Mouse (Mus musculus) T-helper 17 cell (primary cell): ENCODE data around the gene Lrrk2.

Source experiments
- in situ Hi-C, 2 experiments: fragments of 300-600 bp; cut with MboI, MseI; formaldehyde crosslinking; loops; 1 replicate in 1 of 2; 2 replicates in 1 of 2; pipeline ENCODE4 v1.15.1; 2025; ENCODE audit warnings: high pct_unique_total_duplicates in 2 of 2

Gene Lrrk2

DNA sequence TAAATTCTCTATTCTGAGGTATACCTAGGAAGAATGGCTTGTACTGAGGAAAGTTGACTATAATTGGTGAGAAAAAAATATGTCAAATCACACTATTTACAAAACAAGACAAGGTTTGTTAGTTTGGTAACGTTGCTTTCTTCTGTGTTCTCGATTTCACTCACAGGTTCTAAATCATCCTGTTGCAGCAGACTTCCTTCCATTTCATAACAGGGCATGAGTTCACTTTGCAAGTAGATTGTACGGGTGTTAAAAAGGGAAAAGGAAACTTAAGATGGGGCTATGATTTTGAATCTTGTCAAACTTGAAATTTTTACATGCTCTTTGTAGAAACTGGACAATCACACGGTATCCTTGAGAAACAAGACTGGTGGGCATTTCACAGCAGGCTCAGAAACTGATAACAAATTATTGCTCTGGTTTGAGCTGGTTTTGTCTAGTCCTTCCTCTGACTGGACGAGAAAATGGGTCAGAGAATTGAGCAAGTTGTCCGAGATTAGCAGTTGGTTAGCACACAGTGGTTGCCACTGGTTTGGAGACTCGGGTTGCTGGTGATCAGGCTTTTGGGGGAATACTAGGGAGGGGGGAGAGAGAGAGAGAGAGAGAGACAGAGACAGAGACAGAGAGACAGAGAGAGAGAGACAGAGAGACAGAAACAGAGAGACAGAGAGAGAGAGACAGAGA lies 13.0 kb downstream of the Lrrk2 start:
- in situ Hi-C loops = no loop called here

DNA sequence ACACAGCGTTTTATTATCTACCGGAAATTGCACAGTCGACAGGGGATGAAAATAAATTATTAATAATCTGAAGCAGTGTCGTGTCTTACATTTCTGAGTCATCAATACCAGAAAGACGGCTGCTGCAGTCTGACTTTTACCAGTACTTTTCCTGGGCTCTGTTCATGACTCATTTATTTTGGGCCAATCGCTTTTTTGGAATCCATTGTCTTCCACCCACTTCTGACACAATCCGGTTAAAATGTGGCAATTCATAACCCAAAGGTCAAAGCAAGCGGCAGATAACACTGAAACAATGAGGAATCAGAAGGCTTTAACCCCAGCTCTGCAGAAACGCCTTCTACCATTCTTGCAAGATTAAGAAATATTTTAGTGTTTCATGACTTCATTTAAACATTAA lies 17.7 kb downstream of the Lrrk2 start:
- in situ Hi-C loops = no loop called here

DNA sequence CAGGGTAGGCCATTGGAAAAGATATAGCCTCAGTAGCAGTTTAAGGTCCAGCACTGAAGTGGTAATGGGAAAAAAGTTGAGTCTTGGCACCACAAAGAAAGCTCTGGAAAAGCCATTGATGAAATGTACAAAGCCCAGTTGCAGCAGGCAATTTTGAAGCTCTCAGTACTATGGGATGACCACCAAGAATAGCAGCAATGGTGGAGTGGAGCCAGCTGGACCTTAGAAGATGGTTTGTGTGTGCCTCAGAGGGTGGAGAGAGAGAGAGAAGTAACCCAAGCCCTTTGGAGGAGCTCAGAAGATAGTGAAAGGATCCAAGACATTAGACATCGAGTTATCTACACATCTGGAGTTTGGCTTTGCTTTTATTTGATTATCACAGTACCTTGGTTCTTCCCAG lies 20.1 kb downstream of the Lrrk2 start:
- in situ Hi-C loops = no loop called here

GRCm38 (mm10) chr15:91693856-91694255 lies 20.9 kb downstream of the Lrrk2 start:
- in situ Hi-C loops = no loop called here

DNA sequence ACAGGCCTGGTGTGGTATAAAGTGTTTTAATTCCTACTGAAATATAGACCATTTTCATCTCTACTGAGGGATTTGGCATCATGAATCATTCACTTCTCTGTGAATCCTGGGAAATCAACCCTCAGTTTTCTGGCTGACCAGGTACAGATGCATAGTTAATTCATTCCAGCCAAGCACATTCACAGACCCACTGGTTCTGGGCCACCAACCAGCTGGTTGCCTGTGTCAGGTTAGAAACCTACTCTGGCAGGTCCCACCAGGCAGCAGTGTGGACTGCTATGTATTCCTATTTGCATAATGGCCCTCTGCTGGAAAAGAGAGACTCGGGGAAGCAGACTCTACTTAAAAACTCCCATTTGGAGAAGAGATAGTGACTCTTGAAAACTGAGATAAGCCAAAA lies 27.9 kb downstream of the Lrrk2 start:
- in situ Hi-C loops = no loop called here

DNA sequence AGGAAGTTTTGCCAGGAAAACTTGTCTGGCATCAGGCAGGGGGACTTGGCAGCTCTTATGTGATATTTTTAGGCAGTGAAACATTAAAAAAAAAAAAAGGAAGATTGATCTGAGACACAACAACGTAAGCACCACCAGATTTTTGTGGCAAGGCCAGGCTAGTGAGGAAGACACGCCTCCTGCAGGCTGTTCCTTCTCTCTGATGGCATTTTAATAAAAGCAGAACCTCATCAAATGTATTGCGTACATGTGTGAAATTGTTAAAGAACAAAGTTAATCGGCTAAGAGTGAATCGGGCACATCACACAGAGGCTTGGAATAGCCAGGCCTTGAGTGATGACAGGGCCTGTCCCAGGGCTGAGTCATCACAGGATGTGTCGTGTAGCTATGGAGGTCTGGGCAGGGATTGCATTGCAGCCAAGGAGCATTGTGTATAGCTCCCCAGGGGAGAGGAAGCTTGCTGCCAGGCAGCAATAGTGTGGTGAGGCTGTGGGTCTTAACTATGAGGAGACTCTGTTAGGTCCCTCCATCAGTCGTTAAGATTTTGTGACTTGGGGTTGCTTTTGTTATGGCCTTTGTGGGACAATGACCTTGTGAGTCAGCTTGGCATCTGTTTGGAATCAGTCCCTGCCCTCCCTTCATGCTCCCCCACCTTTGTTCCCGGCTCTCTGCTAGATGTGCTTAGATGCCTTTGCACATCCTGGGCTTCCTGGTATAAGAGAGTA lies 30.2 kb downstream of the Lrrk2 start:
- in situ Hi-C loops = no loop called here

DNA sequence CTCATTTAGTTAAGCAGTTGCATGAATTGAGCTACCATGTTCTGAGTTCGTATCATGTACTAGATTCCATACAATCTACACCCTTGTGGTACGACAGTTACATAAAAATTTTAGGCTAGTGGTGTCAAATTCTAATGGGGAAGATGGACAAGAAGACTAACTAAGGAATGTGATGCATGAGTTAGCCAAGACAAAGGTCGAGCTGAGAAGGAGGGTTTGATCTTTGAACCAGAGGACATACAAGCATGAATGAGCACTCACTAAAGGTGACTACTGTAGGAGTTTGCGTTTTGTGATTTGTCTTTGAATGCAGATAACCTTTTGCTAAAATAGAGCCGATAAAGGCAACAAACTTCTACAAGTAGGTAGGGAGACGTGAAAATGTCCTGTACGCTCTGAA lies 31.1 kb downstream of the Lrrk2 start:
- in situ Hi-C loops = no loop called here

- in situ Hi-C loops = no loop called here
Measured at GRCm38 (mm10) chr15:91709207-91710130, 36.5 kb downstream of the Lrrk2 start.

- in situ Hi-C loops = no loop called here
Measured at GRCm38 (mm10) chr15:91735216-91735922, 62.4 kb downstream of the Lrrk2 start.

DNA sequence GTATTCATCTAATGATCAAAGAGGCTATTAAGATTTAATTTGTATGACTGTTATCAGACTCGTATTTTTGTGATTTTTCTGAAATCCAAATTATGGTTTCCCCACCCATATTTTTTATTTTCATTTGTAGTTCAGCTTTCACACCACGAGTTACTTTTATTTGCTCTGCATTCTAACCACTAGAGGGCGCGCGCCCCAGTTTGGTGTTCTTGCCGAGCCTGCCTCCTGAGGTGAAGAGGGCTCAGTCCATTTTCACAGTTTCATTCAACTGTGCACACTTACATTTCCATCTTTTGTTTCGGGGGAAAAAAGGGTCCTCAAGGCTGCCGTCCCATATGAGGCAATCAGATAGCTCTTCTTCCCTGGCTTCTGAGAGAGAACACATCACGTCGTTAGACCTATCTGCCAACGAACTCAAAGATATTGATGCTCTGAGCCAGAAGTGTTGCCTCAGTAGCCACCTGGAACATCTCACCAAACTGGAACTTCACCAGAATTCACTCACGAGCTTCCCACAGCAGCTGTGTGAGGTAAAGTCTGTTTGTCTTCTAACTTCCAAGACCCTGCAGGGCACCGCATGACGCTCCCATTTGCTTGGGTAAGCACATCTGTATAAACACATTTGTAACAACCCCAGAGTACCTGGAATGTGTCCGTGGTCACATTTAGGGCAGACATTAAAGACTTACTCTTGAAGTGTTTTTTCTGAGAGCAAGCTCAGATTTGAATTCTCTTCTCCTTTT lies 64.0 kb downstream of the Lrrk2 start:
- in situ Hi-C loops = no loop called here

GRCm38 (mm10) chr15:91738808-91739207 lies 65.8 kb downstream of the Lrrk2 start:
- in situ Hi-C loops = no loop called here

DNA sequence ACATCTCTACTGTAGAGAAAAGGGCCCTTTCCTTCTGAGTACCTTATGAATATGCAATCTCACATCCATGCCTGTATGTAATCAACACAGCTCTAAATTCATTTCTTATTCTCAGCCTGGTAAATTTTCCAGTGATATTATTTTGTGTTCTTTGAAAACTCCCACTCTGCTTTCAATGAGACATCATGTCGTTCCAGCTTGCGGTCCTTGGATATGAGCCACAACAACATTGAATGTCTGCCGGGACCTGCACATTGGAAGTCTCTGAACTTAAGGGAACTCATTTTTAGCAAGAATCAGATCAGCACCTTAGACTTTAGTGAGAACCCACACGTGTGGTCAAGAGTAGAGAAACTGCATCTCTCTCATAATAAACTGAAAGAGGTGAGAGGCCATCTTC lies 72.5 kb downstream of the Lrrk2 start:
- in situ Hi-C loops = loop anchor here in 1 of 2 experiments (5.0 kb wide), 1 partner anchor 138 kb away; no protein-coding TSS in a partner anchor

- in situ Hi-C loops = loop anchor here (5.0 to 25.0 kb wide), 3 partner anchors 137 to 450 kb away; no protein-coding TSS in a partner anchor
Measured at GRCm38 (mm10) chr15:91752111-91752510, 79.1 kb downstream of the Lrrk2 start.

DNA sequence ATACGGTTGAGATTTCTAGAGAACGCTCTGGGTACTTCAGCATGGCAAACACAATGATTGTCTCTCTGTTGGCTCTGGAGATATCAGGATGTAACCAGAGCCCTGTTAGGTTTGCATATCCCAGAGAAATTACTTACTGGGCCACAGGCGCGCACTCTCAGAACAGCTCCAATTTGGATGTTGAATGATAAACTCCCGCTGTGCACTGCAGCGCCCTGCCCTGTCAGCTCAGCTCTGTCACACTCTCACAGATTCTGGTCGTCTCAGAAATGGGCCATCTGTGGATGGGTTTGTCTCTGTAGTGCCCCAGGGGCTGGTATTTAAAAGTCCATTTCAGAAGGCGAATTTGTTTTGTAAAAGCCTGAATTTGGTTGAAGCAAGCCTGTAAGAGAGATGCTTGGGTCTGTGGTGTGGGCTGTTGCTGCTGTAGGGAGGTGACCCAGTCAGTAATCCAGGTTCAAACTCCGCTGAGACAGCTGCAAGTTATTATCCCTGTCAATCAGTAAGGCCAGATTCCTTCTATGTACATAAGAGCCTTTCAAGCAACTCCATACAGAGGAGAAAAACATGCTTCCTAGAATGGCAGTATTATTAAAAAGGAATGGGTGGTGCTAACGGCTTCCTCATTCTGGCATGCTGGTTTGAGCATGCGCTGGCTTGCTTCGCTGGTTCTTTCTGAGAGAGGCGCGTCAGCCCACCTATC lies 80.6 kb downstream of the Lrrk2 start:
- in situ Hi-C loops = loop anchor here (5.0 to 25.0 kb wide), 3 partner anchors 139 to 451 kb away; no protein-coding TSS in a partner anchor

DNA sequence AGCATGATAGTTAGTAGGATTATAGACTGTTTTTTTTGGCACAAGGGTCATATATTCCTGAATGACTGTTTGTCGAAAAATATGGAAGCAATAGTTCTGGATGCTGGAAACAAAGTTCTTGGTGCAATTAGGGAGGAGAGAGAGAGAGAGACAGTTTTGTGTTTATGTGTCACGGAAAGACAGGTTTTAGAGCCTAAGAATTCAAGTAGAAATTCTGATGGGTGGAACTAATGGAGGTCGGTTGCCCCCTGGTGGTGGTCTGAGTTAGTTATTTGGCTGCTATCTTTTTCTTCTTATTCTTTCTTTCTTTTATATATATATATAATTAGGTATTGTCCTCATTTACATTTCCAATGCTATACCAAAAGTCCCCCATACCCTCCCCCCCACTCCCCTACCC lies 81.6 kb downstream of the Lrrk2 start:
- in situ Hi-C loops = loop anchor here (5.0 to 25.0 kb wide), 3 partner anchors 140 to 452 kb away; no protein-coding TSS in a partner anchor

DNA sequence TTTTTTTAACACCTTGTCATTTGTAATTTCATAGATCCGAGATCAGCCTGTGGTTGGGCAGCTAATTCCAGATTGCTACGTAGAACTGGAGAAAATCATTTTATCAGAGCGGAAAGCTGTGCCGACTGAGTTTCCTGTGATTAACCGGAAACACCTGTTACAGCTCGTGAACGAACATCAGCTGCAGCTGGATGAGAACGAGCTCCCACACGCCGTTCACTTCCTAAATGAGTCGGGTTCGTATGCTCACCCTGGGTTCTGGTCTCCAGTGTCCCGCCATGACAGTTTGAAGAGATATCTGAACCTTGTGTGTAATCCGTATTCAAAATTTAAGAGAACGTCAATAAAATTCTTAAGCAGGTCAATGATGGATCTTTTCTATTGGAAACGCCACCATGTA lies 82.8 kb downstream of the Lrrk2 start:
- in situ Hi-C loops = loop anchor here (5.0 to 25.0 kb wide), 3 partner anchors 141 to 443 kb away; no protein-coding TSS in a partner anchor

GRCm38 (mm10) chr15:91772041-91772440 lies 99.1 kb downstream of the Lrrk2 start:
- in situ Hi-C loops = loop anchor here in 1 of 2 experiments (25.0 kb wide), 1 partner anchor 460 kb away; no protein-coding TSS in a partner anchor

DNA sequence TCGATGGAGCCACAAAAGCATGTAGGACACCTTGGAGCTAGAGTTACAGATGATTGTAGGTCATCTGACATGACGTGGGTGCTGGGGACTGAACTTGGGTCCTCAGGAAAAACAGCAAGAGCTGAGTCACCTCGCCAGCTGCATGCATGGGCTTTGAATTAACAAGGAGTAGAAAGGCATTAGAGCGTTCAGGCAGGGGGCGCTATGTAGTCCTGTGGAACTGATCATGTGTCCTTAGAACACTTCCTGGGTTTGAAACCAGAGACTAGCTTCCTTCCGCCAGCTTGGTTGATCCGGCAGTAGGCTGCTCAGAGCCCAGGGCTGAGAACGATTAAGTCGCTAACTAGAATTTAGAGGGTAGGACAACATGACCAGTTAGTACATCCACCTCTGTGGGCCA lies 106.2 kb downstream of the Lrrk2 start:
- in situ Hi-C loops = loop anchor here (5.0 to 25.0 kb wide), 2 partner anchors 438 to 458 kb away; no protein-coding TSS in a partner anchor

- in situ Hi-C loops = loop anchor here in 1 of 2 experiments (25.0 kb wide), 1 partner anchor 456 kb away; no protein-coding TSS in a partner anchor
Measured at GRCm38 (mm10) chr15:91781172-91781571, 108.2 kb downstream of the Lrrk2 start.
